Mouse (Mus musculus) midbrain, embryonic 11.5 days (tissue): Measurements from ENCODE around the gene Rcl1. TPM values are rescaled to one million over a fixed set of nuclear protein-coding genes. Genes with fewer than 3 reads are reported as not detected.

Source experiments
- ATAC-seq: fragments of 200-750 bp; cut with Nextera tagmentation; 2 replicates; pipeline ENCODE4 v1.8.0; 2017; ENCODE audit warnings: moderate TSS enrichment, moderate library complexity; ENCODE audit not compliant: low FRiP score
- DNase-seq: peaks from one replicate; pipeline ENCODE4 v3.0.0; 2015; ENCODE audit warnings: low spot score; ENCODE audit errors: missing footprints
- H3K27ac ChIP-seq: fragments of 300-500 bp; sonication (generic); 2 replicates; pipeline ENCODE4 v1.5.1; 2014; ENCODE audit warnings: low read depth, low read length
- H3K27me3 ChIP-seq: fragments of 300-500 bp; sonication (generic); 2 replicates; pipeline ENCODE4 v1.6.1; 2014; ENCODE audit warnings: mild to moderate bottlenecking, low read length, moderate library complexity, mixed read lengths; ENCODE audit not compliant: control insufficient read depth, insufficient read depth
- H3K36me3 ChIP-seq: fragments of 300-500 bp; sonication (generic); 2 replicates; pipeline ENCODE4 v1.6.1; 2014; ENCODE audit warnings: mild to moderate bottlenecking, low read length, moderate library complexity, mixed read lengths; ENCODE audit not compliant: control insufficient read depth, insufficient read depth
- H3K4me1 ChIP-seq: fragments of 300-500 bp; sonication (generic); 2 replicates; pipeline ENCODE4 v1.6.1; 2014; ENCODE audit warnings: low read length; ENCODE audit not compliant: control insufficient read depth, insufficient read depth
- H3K4me2 ChIP-seq: fragments of 300-500 bp; sonication (generic); 2 replicates; pipeline ENCODE4 v1.6.1; 2014; ENCODE audit warnings: mild to moderate bottlenecking, moderate library complexity
- H3K4me3 ChIP-seq: fragments of 300-500 bp; sonication (generic); 2 replicates; pipeline ENCODE4 v1.5.1; 2014; ENCODE audit warnings: low read depth, low read length
- H3K9ac ChIP-seq: fragments of 300-500 bp; sonication (generic); 2 replicates; pipeline ENCODE4 v1.6.1; 2014; ENCODE audit warnings: low read length
- H3K9me3 ChIP-seq: fragments of 300-500 bp; sonication (generic); 2 replicates; pipeline ENCODE4 v1.6.1; 2016; ENCODE audit warnings: low read length; ENCODE audit not compliant: control insufficient read depth
- WGBS: fragments of 180-500 bp; shearing (Covaris S2); extraction: QIAGEN DNeasy Blood & Tissue Kit; methylation state at CpG from one replicate; pipeline ENCODE4 v1.1.7; 2014; 5-methylcytosine and 5-hydroxymethylcytosine counted together
- polyA plus RNA-seq: library from polyadenylated mRNA; unstranded; fragments of >200 nt; fragmentation: Nextera tagmentation; extraction: Ambion mirVana; gene quantifications from 2 replicates; pipeline ENCODE4 v1.2.1, GENCODE M21; 2014

Rcl1 gene
- polyA plus RNA-seq, 1 experiment from 2014 or later: 52.4 TPM

- no peaks in the 10 kb centered on the region for H3K9me3 ChIP-seq
- H3K4me3 ChIP-seq: no peak overlapping the region
- H3K36me3 ChIP-seq: peaks cover 7% of the 10 kb centered on the region; the same call in 1 of the 2 replicates
- H3K27me3 ChIP-seq: no peaks in the 10 kb centered on the region
- no peak overlapping the region for H3K9ac ChIP-seq
- H3K27ac ChIP-seq: no peak overlapping the region
- ATAC-seq (no peak), DNase-seq (no peak)
- H3K4me1 ChIP-seq: no peaks in the 10 kb centered on the region
- H3K4me2 ChIP-seq: no peak overlapping the region
- WGBS: 91% methylated on average over 9 of the region's 9 CpGs
These were observed 20.2 kb downstream of the Rcl1 start for GRCm38 (mm10) chr19:29121394-29121793.

GRCm38 (mm10) chr19:29124886-29125585 lies 23.9 kb downstream of the Rcl1 start:
- H3K36me3 ChIP-seq: peaks cover 4% of the 10 kb centered on the region; the same call in 1 of the 2 replicates
- no peak overlapping the region for H3K9ac ChIP-seq
- no peak overlapping the region for H3K4me3 ChIP-seq
- H3K4me2 ChIP-seq: no peak overlapping the region
- ATAC-seq (no peak), DNase-seq (no peak)
- no peaks in the 10 kb centered on the region for H3K27me3 ChIP-seq
- 90% methylated on average over 13 of the region's 13 CpGs for WGBS
- no peak overlapping the region for H3K27ac ChIP-seq
- H3K9me3 ChIP-seq: no peaks in the 10 kb centered on the region
- H3K4me1 ChIP-seq: no peaks in the 10 kb centered on the region

- WGBS: 93% methylated on average over 12 of the region's 12 CpGs
- H3K9ac ChIP-seq: no peak overlapping the region
- no peaks in the 10 kb centered on the region for H3K4me1 ChIP-seq
- DNase-seq (no peak), ATAC-seq (no peak)
- H3K27me3 ChIP-seq: no peaks in the 10 kb centered on the region
- H3K9me3 ChIP-seq: no peaks in the 10 kb centered on the region
- no peak overlapping the region for H3K27ac ChIP-seq
- H3K4me2 ChIP-seq: no peak overlapping the region
- peaks cover 2% of the 10 kb centered on the region; the same call in 1 of the 2 replicates for H3K36me3 ChIP-seq
- H3K4me3 ChIP-seq: no peak overlapping the region
These were observed 25.3 kb downstream of the Rcl1 start for GRCm38 (mm10) chr19:29126347-29127015.

GRCm38 (mm10) chr19:29127331-29127730 lies 26.2 kb downstream of the Rcl1 start:
- H3K27ac ChIP-seq: no peak overlapping the region
- WGBS: 56% methylated on average over 6 of the region's 6 CpGs
- ATAC-seq (no peak), DNase-seq (no peak)
- no peak overlapping the region for H3K4me3 ChIP-seq
- H3K4me1 ChIP-seq: no peaks in the 10 kb centered on the region
- H3K9me3 ChIP-seq: no peaks in the 10 kb centered on the region
- H3K36me3 ChIP-seq: no peaks in the 10 kb centered on the region; the same call in 1 of the 2 replicates
- no peak overlapping the region for H3K4me2 ChIP-seq
- no peaks in the 10 kb centered on the region for H3K27me3 ChIP-seq
- no peak overlapping the region for H3K9ac ChIP-seq

GRCm38 (mm10) chr19:29128217-29128616 lies 27.0 kb downstream of the Rcl1 start:
- no peak overlapping the region for H3K4me2 ChIP-seq
- no peak overlapping the region for H3K9ac ChIP-seq
- no peak overlapping the region for H3K27ac ChIP-seq
- no peak for DNase-seq
- H3K27me3 ChIP-seq: no peaks in the 10 kb centered on the region
- H3K4me3 ChIP-seq: no peak overlapping the region
- WGBS: 88% methylated on average over 6 of the region's 6 CpGs
- no peaks in the 10 kb centered on the region; the same call in 1 of the 2 replicates for H3K36me3 ChIP-seq
- no peak for ATAC-seq
- H3K4me1 ChIP-seq: no peaks in the 10 kb centered on the region
- no peaks in the 10 kb centered on the region for H3K9me3 ChIP-seq

- H3K4me3 ChIP-seq: no peak overlapping the region
- H3K4me2 ChIP-seq: no peak overlapping the region
- H3K9me3 ChIP-seq: no peaks in the 10 kb centered on the region
- H3K9ac ChIP-seq: no peak overlapping the region
- no peak for DNase-seq
- no peak for ATAC-seq
- H3K4me1 ChIP-seq: no peaks in the 10 kb centered on the region
- WGBS: 93% methylated on average over 5 of the region's 5 CpGs
- no peaks in the 10 kb centered on the region for H3K27me3 ChIP-seq
- H3K27ac ChIP-seq: no peak overlapping the region
- peaks cover 1% of the 10 kb centered on the region; the same call in 1 of the 2 replicates for H3K36me3 ChIP-seq
These were observed 28.4 kb downstream of the Rcl1 start for GRCm38 (mm10) chr19:29129551-29129950.

- H3K36me3 ChIP-seq: peaks cover 4% of the 10 kb centered on the region; the same call in 1 of the 2 replicates
- H3K9ac ChIP-seq: no peak overlapping the region
- H3K27me3 ChIP-seq: no peaks in the 10 kb centered on the region
- ATAC-seq: no peak
- no peaks in the 10 kb centered on the region for H3K4me1 ChIP-seq
- no peak overlapping the region for H3K4me3 ChIP-seq
- no peak overlapping the region for H3K27ac ChIP-seq
- H3K9me3 ChIP-seq: no peaks in the 10 kb centered on the region
- no peak overlapping the region for H3K4me2 ChIP-seq
- WGBS: 93% methylated on average over 4 of the region's 4 CpGs
- no peak for DNase-seq
These were observed 30.0 kb downstream of the Rcl1 start for GRCm38 (mm10) chr19:29131171-29131570.

GRCm38 (mm10) chr19:29134293-29134692 lies 33.1 kb downstream of the Rcl1 start:
- Histone ChIP-seq H3K4me3 (no peak overlapping the region), H3K9me3 (no peaks in the 10 kb centered on the region), H3K36me3 (peaks cover 4% of the 10 kb centered on the region; the same call in 1 of the 2 replicates), H3K27me3 (no peaks in the 10 kb centered on the region), H3K4me2 (no peak overlapping the region), H3K27ac (no peak overlapping the region), H3K9ac (no peak overlapping the region), H3K4me1 (no peaks in the 10 kb centered on the region)
- WGBS: 87% methylated on average over 11 of the region's 11 CpGs
- no peak for DNase-seq
- no peak for ATAC-seq

- Histone ChIP-seq H3K4me1 (no peaks in the 10 kb centered on the region), H3K27ac (no peak overlapping the region), H3K9ac (no peak overlapping the region), H3K9me3 (no peaks in the 10 kb centered on the region), H3K27me3 (no peaks in the 10 kb centered on the region), H3K4me3 (no peak overlapping the region), H3K4me2 (no peak overlapping the region), H3K36me3 (peaks cover 4% of the 10 kb centered on the region; the same call in 1 of the 2 replicates)
- 93% methylated on average over 11 of the region's 11 CpGs for WGBS
- ATAC-seq (no peak), DNase-seq (no peak)
These were observed 34.1 kb downstream of the Rcl1 start for GRCm38 (mm10) chr19:29135172-29135736.
